Mouse (Mus musculus): Measurements from ENCODE around the gene Ttc5. TPM values are rescaled to one million over a fixed set of nuclear protein-coding genes. Genes with fewer than 3 reads are reported as not detected.
"Not testable (repeated sequence)": the region's sequence is repeated elsewhere in the genome, so short reads cannot be mapped to it uniquely, and the experiment has no call there.

The Ttc5 gene
- 21.2 and 23.1 TPM in 2 replicates for total RNA-seq (2015)
- 35.4 and 39.4 TPM in 2 replicates for total RNA-seq (2017)

- ATAC-seq (ENCODE audit: poor library complexity, severe bottlenecking): peak; percentile 98
Measured at GRCm38 (mm10) chr14:50785251-50785637, at the start of gene Ttc5. Ttc5 (minus strand) TSS chr14:50785519.

- peak; percentile 31 for ATAC-seq (ENCODE audit: poor library complexity, severe bottlenecking)
Measured at GRCm38 (mm10) chr14:50834435-50834834, 49.1 kb upstream of the Ttc5 start.

DNA sequence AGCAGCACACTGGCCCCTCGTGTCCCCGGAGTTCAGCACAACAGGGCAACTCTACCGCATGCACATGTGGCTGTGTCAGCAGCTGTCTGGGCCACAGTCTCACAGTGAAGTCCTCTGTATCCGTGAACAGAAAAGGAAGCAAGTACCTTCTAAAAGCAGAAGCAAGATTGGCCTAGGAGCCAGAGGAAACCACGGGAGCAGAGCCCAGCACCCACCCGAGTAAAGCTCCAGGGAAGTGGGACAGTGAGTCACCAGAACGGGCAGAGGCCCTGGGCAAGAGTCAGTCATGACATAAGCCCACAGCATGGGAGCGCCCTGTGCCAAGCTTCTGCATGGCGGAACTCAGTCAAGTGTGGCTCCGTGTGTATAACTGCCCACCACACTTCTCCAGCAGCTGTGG lies 48.6 kb upstream of the Ttc5 start:
- peak; percentile 88 for ATAC-seq (ENCODE audit: poor library complexity, severe bottlenecking)

DNA sequence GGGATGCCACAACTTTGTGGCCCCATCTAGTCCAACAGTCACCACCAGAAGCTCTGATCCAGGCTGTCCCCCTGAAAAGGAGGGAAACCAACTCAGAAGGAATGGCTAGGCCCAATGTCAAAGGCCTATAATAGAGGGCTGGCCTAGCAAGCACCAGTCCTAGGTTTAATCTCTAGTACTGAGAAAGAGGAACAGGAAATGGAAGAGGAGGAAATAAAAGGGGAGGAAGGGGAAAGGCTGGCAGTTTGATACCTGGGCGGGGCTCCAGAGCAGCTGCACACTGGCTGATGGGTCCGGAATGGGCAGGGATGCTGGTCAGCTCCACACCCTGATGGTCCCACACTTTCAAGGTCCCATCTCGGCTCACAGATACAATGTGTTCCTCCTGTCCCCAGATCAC lies 44.6 kb upstream of the Ttc5 start:
- peak; percentile 57 for ATAC-seq (ENCODE audit: poor library complexity, severe bottlenecking)

- no peak for ATAC-seq (ENCODE audit: poor library complexity, severe bottlenecking)
Measured at GRCm38 (mm10) chr14:50826579-50826978, 41.3 kb upstream of the Ttc5 start.

DNA sequence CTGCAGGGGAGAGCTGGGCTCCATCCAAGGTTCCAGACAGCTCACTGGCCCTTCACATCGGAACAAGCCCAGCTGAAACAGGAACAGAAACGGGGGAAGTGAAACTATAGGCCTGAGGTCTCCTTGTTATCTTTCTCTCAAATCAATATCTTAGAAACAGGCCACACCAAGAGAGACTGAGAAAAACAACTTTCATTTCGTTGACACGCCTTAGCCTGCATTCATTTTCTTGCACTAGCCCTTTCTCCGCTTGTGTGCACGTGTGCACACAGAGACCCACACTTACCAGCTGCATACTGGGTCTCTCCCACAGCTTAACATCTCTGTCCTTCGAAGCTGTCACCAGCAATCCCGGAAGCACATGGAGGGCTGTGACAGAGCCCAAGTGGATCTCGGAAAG lies 38.9 kb upstream of the Ttc5 start:
- peak; percentile 90 for ATAC-seq (ENCODE audit: poor library complexity, severe bottlenecking)

GRCm38 (mm10) chr14:50823240-50823639 lies 37.9 kb upstream of the Ttc5 start:
- ATAC-seq (ENCODE audit: poor library complexity, severe bottlenecking): no peak

- ATAC-seq (ENCODE audit: poor library complexity, severe bottlenecking): no peak
Measured at GRCm38 (mm10) chr14:50813060-50813459, 27.7 kb upstream of the Ttc5 start.

DNA sequence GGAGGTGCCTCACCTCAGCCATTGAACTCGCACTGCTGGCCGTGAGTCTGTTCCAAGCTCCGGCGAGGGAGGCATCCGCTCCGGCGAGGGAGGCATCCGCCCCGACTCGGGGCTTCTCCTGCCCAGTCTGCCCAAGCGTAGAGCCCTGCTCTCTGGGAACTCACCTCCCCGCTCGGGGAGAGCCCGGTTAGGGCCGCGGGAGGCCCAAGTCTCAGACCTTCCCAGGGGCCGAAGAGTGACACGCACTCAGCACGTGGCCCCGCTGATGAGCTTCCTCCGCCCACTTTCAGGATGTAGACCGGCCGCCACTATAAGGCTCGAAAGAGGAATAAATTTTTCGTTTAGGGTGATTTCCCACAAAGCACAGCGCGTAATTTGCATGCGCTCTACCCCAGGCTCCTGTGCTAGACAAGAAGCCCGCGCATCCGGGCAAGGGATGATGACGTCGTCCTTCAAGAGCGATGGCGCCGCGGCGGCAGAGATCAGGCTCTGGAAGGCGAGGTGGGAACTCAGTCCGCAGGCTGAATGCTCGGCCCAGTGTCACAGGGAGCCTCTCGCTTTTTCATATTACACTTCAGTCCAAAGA lies 22.3 kb upstream of the Ttc5 start, which contains the start of the genes Ccnb1ip1 and Parp2:
Ccnb1ip1 (minus strand) TSS at position 246 of the 586 bp plus-strand sequence.
Parp2 (plus strand) TSS at position 355 of the 586 bp plus-strand sequence.
- peak; percentile 95 for ATAC-seq (ENCODE audit: poor library complexity, severe bottlenecking)

- not testable (repeated sequence) for ATAC-seq (ENCODE audit: poor library complexity, severe bottlenecking)
Measured at GRCm38 (mm10) chr14:50806469-50806868, 21.1 kb upstream of the Ttc5 start.

DNA sequence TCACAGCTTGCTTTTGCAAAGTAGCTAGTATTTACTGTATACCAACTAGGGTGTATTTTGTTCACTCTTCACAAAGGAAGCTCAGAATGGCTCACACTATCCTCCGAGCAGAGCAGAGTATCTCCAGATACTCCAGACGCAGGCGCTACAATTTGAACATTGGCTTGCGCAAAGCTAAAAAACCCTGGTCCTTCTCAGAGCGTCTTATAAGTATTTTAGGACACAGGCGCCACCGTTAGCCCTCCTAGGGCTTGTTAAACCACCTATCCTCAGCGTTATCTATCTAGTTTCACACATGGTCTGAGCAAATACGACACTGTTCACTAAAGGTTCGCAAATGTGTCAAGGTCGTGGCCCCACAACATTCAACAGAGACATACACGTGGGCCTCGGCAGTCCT lies 19.4 kb upstream of the Ttc5 start:
- no peak for ATAC-seq (ENCODE audit: poor library complexity, severe bottlenecking)

- ATAC-seq (ENCODE audit: poor library complexity, severe bottlenecking): no peak
Measured at GRCm38 (mm10) chr14:50802843-50803562, 17.7 kb upstream of the Ttc5 start.

GRCm38 (mm10) chr14:50802441-50802840 lies 17.1 kb upstream of the Ttc5 start:
- ATAC-seq (ENCODE audit: poor library complexity, severe bottlenecking): no peak

DNA sequence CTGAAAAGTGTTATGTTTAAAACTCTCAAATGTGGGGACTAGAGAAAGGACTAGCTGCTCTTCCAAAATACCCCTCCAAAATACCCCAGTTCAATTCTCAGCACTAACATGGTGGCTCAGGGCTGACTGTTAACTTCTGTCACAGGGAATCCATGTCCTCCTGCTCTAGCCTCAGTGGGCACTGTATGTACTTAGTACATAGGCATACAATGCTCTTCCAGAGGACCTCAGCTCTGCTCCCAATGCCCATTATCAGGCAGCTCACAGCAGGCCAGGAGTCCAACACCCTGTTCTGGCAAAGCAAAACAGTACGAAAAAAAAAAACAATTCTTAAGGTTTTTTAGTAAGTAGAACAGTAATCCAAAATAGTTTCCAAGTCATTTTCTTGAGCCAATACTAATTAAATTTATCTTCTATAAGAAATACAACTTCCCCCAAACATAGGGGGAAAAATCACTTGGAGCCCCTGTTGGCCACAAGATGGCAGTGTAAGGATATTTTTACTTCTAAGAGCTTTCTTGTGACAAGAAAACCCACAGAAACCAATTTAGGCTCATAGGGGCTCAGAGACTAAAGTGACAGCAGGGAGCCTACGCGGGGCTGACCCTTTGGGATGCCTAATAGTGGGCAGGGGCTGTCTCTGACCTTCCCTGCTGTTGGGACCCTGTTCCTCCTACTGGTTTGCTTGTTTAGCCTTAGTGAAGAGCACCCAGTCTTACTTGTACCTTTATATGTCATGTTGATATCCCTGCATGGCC lies 14.4 kb upstream of the Ttc5 start:
- peak; percentile 80 for ATAC-seq (ENCODE audit: poor library complexity, severe bottlenecking)

GRCm38 (mm10) chr14:50798512-50798911 lies 13.2 kb upstream of the Ttc5 start:
- ATAC-seq (ENCODE audit: poor library complexity, severe bottlenecking): peak; percentile 76

GRCm38 (mm10) chr14:50796464-50796863 lies 11.1 kb upstream of the Ttc5 start:
- no peak for ATAC-seq (ENCODE audit: poor library complexity, severe bottlenecking)

DNA sequence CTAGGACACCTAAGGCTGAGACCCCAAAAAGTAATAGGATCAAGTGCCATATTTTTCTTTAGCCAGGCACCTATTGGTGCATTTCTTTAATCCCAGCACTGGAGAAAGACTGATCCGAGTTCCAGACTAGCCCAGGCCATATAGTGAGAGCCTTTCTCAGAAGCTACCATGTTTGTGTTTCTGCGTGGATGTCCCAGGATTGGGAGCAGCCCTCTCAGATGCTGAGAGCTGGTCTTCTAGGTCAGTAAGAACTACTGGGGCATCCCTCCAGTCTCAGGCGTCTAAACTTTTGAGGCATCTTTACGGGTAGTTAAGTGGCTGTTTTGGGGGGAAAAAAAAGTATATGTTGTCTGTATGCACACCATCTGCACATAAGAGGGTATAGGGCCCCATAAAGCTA lies 10.6 kb upstream of the Ttc5 start:
- ATAC-seq (ENCODE audit: poor library complexity, severe bottlenecking): no peak

- no peak for ATAC-seq (ENCODE audit: poor library complexity, severe bottlenecking)
Measured at GRCm38 (mm10) chr14:50795261-50795935, 10.1 kb upstream of the Ttc5 start.

DNA sequence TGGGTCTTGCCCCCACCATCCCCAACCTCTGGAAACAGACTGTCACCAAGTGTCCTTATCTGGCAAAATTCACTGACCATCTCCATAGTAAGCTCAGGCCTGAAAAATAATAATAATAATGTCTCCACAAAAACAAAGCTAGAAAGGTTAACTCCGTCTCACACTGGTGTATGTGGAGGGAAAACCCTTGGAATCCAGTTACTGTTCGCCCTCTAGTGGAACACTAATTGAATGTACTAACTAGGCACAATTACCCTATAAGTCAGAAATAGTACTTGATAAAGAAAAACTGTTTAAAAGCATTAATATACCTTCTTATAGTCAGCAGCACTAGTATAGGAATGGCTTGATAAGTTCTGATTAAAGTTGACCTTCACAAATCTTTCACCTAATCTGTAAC lies 2.8 kb upstream of the Ttc5 start:
- ATAC-seq (ENCODE audit: poor library complexity, severe bottlenecking): no peak

- peak; percentile 25; the same call in 1 of the 2 replicates for ATAC-seq (ENCODE audit: poor library complexity, severe bottlenecking)
Measured at GRCm38 (mm10) chr14:50784391-50785250, 698 bp downstream of the Ttc5 start.

All from megakaryocyte, adult 5-6 weeks (primary cell).